Mouse (Mus musculus): Measurements from ENCODE around the gene Gpr37l1. TPM values are rescaled to one million over a fixed set of nuclear protein-coding genes. Genes with fewer than 3 reads are reported as not detected.

Gene Gpr37l1
- polyA plus RNA-seq (2016; fragmentation: Nextera tagmentation; extraction: Ambion mirVana), result not detected in 2 replicates

DNA sequence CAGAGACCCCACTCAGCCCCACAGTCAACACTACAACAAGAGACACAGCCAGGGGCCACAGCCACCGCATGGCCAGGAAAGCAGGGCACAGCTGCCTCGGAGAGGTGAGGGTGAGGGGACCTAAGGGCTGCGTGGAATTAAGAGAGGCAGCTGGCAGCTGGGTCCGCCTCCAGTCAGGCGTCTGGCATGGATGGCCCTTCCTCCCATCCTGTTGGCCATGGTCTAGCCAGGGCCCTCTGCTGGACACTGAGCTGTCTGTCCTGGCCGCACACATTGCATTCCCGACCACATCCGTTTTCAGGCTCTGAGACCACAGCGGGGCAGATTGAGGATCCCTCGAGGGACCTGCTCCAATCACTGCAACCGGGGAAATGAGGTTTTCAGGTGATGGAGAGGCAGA lies at the start of gene Gpr37l1:
Gpr37l1 (minus strand) TSS at position 247 of the 400 bp plus-strand sequence.
- no peaks in the 10 kb centered on the region for H3K9me3 ChIP-seq (replicated peaks)
- H3K27me3 ChIP-seq (replicated peaks), result peaks cover 61% of the 10 kb centered on the region
- no peak within 1 kb of the TSS for H3K27ac ChIP-seq (ENCODE audit: poor library complexity, severe bottlenecking)
- WGBS, result 60% methylated on average over 11 of the region's 11 CpGs
- H3K9ac ChIP-seq, result no peak within 1 kb of the TSS
- ATAC-seq (ENCODE audit: insufficient number of reproducible peaks, low FRiP score), result no peak
- no peaks in the 10 kb centered on the region for H3K36me3 ChIP-seq
- H3K4me1 ChIP-seq (replicated peaks), result peaks cover 10% of the 10 kb centered on the region
- no peak within 1 kb of the TSS for H3K4me2 ChIP-seq
- H3K4me3 ChIP-seq, result no peak within 1 kb of the TSS

- 80% methylated on average over 9 of the region's 9 CpGs for WGBS
- H3K9me3 ChIP-seq (replicated peaks), result no peaks in the 10 kb centered on the region
- no peak for ATAC-seq (ENCODE audit: insufficient number of reproducible peaks, low FRiP score)
- H3K27me3 ChIP-seq (replicated peaks), result peaks cover 10% of the 10 kb centered on the region; the same call in 1 of the 2 replicates
- H3K36me3 ChIP-seq, result no peaks in the 10 kb centered on the region
- no peak overlapping the region for H3K9ac ChIP-seq
- no peaks in the 10 kb centered on the region for H3K4me1 ChIP-seq (replicated peaks)
- H3K4me3 ChIP-seq, result no peak overlapping the region
- no peak overlapping the region for H3K4me2 ChIP-seq
- no peak overlapping the region for H3K27ac ChIP-seq (ENCODE audit: poor library complexity, severe bottlenecking)
These were observed 46.5 kb upstream of the Gpr37l1 start for GRCm38 (mm10) chr1:135213772-135214640.

DNA sequence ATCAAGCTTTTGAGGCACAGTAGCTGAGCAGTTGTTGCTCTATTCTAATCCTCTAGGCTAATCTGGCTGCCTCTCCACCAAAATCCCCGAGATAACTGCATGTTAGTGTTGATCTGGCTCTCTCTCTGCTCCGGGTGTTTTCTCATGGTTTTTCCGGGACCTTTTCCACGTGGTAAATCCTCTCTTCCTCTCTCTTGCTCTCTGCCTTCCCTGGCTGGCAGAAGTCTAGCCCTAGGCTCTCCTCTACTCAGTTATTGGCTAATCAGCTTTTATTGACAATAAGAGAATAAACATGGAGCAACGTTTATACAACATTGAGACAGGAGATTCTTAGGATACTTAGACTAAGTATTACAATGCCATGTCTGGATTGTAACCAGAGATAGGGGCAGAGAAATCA lies 42.9 kb upstream of the Gpr37l1 start:
- no peak for ATAC-seq (ENCODE audit: insufficient number of reproducible peaks, low FRiP score)
- no peaks in the 10 kb centered on the region for H3K9me3 ChIP-seq (replicated peaks)
- H3K9ac ChIP-seq, result no peak overlapping the region
- no peak overlapping the region for H3K27ac ChIP-seq (ENCODE audit: poor library complexity, severe bottlenecking)
- H3K27me3 ChIP-seq (replicated peaks), result peaks cover 19% of the 10 kb centered on the region
- 42% methylated on average over 5 of the region's 5 CpGs for WGBS
- H3K36me3 ChIP-seq, result no peaks in the 10 kb centered on the region
- no peak overlapping the region for H3K4me3 ChIP-seq
- peaks cover 2% of the 10 kb centered on the region for H3K4me1 ChIP-seq (replicated peaks)
- H3K4me2 ChIP-seq, result no peak overlapping the region

GRCm38 (mm10) chr1:135208716-135209115 lies 41.2 kb upstream of the Gpr37l1 start:
- Histone ChIP-seq H3K9ac (no peak overlapping the region), H3K4me3 (no peak overlapping the region), H3K9me3 (replicated peaks) (no peaks in the 10 kb centered on the region), H3K27ac (ENCODE audit: poor library complexity, severe bottlenecking) (no peak overlapping the region), H3K36me3 (no peaks in the 10 kb centered on the region), H3K27me3 (replicated peaks) (peaks cover 22% of the 10 kb centered on the region), H3K4me1 (replicated peaks) (peaks cover 15% of the 10 kb centered on the region), H3K4me2 (no peak overlapping the region)
- WGBS, result 72% methylated on average over 9 of the region's 9 CpGs
- no peak for ATAC-seq (ENCODE audit: insufficient number of reproducible peaks, low FRiP score)

DNA sequence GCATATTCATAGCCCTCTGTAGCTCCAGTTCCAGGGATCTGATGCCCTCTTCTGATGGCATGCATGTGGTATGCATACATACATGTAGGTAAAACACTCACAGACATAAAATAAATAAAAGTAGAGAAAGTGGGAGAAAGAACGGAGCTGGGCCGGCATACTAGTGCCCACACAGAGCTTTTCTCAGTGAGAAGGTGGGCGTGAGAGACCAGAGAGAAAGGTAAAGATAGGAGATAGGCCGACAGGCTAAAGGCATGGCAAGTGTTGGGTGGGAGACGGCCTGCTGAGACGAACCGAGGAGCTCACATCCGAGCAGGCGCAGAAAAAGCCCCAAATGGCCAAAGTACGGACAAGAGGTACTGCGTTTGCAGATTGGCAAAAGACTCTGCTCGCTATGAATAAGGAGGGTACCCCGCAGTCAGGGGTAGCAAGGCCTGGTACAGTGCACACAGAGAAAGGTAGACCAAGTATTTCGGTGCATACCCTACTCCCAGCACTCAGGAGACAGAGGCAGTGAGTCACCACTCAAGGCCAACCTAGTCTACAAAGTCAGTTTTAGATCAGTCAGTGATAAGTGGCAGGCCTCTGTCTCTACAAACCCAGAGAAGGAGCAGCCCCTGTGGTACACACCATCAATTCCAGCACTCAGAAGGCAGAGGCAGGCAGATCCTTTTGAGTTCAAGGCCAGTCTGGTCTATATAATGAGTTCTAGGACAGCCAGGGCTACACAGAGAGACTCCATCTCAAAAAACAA lies 39.3 kb upstream of the Gpr37l1 start:
- WGBS, result 83% methylated on average over 14 of the region's 14 CpGs
- no peak for ATAC-seq (ENCODE audit: insufficient number of reproducible peaks, low FRiP score)
- no peak overlapping the region for H3K9ac ChIP-seq
- no peak overlapping the region for H3K4me2 ChIP-seq
- H3K9me3 ChIP-seq (replicated peaks), result no peaks in the 10 kb centered on the region
- peaks cover 40% of the 10 kb centered on the region for H3K27me3 ChIP-seq (replicated peaks)
- H3K27ac ChIP-seq (ENCODE audit: poor library complexity, severe bottlenecking), result no peak overlapping the region
- H3K36me3 ChIP-seq, result no peaks in the 10 kb centered on the region
- H3K4me1 ChIP-seq (replicated peaks), result peaks cover 15% of the 10 kb centered on the region
- H3K4me3 ChIP-seq, result no peak overlapping the region

DNA sequence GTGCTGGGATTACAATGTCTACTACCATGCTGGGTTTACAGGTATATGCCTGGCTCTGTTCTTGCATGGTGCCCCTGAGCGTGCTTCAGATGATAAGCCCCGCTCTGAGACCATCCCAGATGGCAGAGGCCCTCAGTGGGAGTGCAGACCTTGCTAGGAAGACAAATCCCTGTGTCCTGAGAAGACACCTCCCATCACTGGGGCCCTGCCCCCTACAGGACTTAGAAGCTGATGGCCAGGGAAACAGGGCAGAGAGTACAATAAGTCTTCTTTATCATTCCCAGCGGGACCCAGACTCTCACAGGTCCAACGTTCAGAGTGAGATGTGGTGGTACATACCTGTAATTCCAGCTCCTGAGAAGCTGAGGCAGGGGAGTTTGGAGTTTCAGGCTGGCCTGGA lies 37.8 kb upstream of the Gpr37l1 start:
- Histone ChIP-seq H3K4me1 (replicated peaks) (peaks cover 15% of the 10 kb centered on the region), H3K36me3 (no peaks in the 10 kb centered on the region), H3K4me2 (no peak overlapping the region), H3K9me3 (replicated peaks) (no peaks in the 10 kb centered on the region), H3K9ac (no peak overlapping the region), H3K27ac (ENCODE audit: poor library complexity, severe bottlenecking) (no peak overlapping the region), H3K4me3 (no peak overlapping the region), H3K27me3 (replicated peaks) (peaks cover 52% of the 10 kb centered on the region)
- 40% methylated on average over 4 of the region's 4 CpGs for WGBS
- ATAC-seq (ENCODE audit: insufficient number of reproducible peaks, low FRiP score), result no peak

DNA sequence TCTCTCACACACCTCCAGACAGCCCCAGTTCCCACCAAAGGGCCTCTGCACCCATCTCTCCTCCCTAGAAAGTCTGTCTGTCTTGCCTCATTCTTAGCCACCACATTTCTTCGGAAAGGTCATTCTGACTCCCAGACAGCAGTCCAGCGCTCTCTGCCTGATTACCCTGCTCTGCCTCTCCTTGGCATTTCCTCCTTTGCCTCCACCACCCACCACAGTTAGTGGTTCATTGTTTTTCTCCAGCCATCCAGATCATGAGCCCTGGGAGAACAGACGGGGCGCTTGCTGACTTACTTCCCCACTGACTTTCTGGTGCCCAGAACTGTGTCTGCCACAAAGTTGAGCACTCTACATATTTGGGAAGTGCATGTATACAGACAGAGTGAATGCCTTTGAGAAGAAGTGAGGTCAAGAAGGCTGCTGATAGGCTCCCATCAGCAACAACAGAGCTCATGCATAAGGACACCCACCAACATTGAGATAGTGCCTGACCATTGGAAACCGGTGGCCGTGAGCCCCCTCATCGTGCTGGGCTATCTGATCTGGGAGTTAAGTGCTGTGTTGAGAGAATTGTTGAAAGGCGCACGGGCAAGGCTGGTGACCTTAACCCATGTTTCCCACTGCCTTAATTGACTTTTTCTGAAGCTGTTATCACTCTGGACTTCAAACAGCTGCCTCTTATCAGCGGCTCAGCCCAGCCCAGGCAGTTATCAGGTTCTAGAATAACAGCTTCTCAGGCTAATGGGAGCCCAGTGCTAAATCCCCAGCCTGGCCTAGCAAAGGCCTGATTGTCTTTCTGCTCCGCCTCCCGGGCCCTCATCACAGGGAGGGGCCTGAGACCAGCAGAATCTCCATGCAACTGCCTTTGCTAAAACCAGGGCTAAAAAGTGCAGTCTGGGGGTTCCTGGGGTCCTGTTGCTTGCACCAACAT lies 37.0 kb upstream of the Gpr37l1 start:
- Histone ChIP-seq H3K9me3 (replicated peaks) (no peaks in the 10 kb centered on the region), H3K4me3 (no peak overlapping the region), H3K9ac (no peak overlapping the region), H3K4me1 (replicated peaks) (peaks cover 18% of the 10 kb centered on the region), H3K27me3 (replicated peaks) (peaks cover 52% of the 10 kb centered on the region), H3K4me2 (no peak overlapping the region), H3K27ac (ENCODE audit: poor library complexity, severe bottlenecking) (no peak overlapping the region), H3K36me3 (no peaks in the 10 kb centered on the region)
- ATAC-seq (ENCODE audit: insufficient number of reproducible peaks, low FRiP score), result peak; percentile 36; the same call in 1 of the 2 replicates
- 13% methylated on average over 12 of the region's 12 CpGs for WGBS

GRCm38 (mm10) chr1:135200400-135200799 lies 32.9 kb upstream of the Gpr37l1 start:
- H3K27ac ChIP-seq (ENCODE audit: poor library complexity, severe bottlenecking), result no peak overlapping the region
- no peak for ATAC-seq (ENCODE audit: insufficient number of reproducible peaks, low FRiP score)
- H3K9ac ChIP-seq, result no peak overlapping the region
- no peaks in the 10 kb centered on the region for H3K36me3 ChIP-seq
- no peaks in the 10 kb centered on the region for H3K9me3 ChIP-seq (replicated peaks)
- peaks cover 53% of the 10 kb centered on the region for H3K27me3 ChIP-seq (replicated peaks)
- WGBS, result 79% methylated on average over 4 of the region's 4 CpGs
- peaks cover 24% of the 10 kb centered on the region for H3K4me1 ChIP-seq (replicated peaks)
- no peak overlapping the region for H3K4me2 ChIP-seq
- H3K4me3 ChIP-seq, result no peak overlapping the region

DNA sequence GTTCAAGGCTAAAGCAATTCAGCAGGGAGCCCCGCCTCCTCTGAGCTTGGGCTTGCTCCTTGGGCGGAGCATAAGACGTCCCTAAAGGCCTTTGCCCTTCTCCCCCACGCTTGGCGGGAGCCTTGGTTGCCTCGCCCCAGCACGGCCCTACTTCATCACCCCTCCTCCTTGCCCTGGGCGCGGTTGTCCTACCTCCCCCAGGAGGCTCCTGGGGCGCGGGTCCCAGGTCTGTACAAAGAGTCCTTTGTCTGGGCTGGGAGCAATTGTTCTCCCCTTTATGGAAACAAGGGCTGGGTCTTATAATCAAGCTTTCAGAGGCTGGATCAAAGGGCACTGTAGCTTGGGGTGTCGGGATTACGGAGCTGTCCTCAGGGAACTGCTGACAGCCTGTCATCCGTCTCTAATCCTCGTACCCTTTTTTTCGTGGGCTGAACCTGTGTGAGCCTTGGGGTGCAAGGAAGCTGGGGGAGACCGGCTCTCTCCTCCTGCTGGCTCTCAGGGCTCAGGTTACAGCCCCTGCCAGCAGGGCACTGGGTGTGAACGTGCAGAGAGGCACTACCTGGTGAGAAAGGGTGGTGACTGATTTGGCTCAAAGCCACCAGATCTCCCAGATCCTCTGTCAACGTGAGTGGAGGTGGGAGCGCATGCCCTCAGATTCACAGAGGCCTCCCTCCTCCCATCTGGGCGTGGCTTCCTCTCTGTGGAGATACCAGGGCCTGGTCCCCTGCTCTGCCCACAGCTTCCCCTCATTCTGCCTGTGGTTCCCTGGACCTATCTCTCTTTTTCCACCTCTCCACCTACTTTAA lies 31.7 kb upstream of the Gpr37l1 start:
- no peak overlapping the region for H3K27ac ChIP-seq (ENCODE audit: poor library complexity, severe bottlenecking)
- no peaks in the 10 kb centered on the region for H3K9me3 ChIP-seq (replicated peaks)
- H3K27me3 ChIP-seq (replicated peaks), result peaks cover 58% of the 10 kb centered on the region
- ATAC-seq (ENCODE audit: insufficient number of reproducible peaks, low FRiP score), result peak; percentile 59; the same call in 1 of the 2 replicates
- H3K36me3 ChIP-seq, result no peaks in the 10 kb centered on the region
- no peak overlapping the region for H3K4me3 ChIP-seq
- H3K4me2 ChIP-seq, result peak overlapping the region; percentile 49
- peak overlapping the region; percentile 1 for H3K9ac ChIP-seq
- 2% methylated on average over 21 of the region's 21 CpGs for WGBS
- peaks cover 13% of the 10 kb centered on the region for H3K4me1 ChIP-seq (replicated peaks)

GRCm38 (mm10) chr1:135198412-135198811 lies 30.9 kb upstream of the Gpr37l1 start:
- peaks cover 57% of the 10 kb centered on the region for H3K27me3 ChIP-seq (replicated peaks)
- H3K9ac ChIP-seq, result no peak overlapping the region
- 51% methylated on average over 5 of the region's 5 CpGs for WGBS
- peaks cover 11% of the 10 kb centered on the region for H3K4me1 ChIP-seq (replicated peaks)
- H3K4me3 ChIP-seq, result no peak overlapping the region
- no peak overlapping the region for H3K4me2 ChIP-seq
- no peaks in the 10 kb centered on the region for H3K36me3 ChIP-seq
- ATAC-seq (ENCODE audit: insufficient number of reproducible peaks, low FRiP score), result no peak
- H3K27ac ChIP-seq (ENCODE audit: poor library complexity, severe bottlenecking), result no peak overlapping the region
- no peaks in the 10 kb centered on the region for H3K9me3 ChIP-seq (replicated peaks)

Measured in heart, embryonic 12.5 days (tissue).